In the genomic region with DNA sequence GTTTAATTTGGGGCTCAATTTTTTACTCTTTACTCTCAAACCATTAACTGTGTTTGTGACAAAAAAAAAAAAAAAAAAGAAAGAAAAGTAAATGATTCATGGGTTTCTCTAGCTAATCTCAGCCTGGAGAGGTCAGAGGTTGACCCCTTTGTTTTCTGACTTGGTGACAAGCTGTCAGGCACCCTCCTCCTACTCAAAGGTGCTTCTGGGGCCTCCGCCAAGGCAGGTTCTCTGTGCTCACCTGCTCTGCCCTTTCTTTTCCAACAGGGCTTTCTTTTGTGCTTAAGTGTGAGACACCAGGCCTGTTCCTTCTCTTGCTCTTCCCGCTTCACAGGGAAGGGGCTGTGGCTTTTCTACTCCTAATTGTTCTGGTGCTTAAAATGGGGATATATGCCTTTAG, we compare ENCODE assay signal across 18 mouse cellular contexts.
DNase-seq lines count a peak whose midpoint lies in the region; ATAC-seq and TF ChIP-seq lines count a peak whose summit lies in the region.
"Had no signal": no experiment of that assay in that cellular context is flagged by ENCODE, and none has a peak within 500 bp of the region (broad histone marks: within the 10 kb centered on the region; RNA-seq: fewer than 3 reads in every experiment).

No protein-coding gene starts in this region.

- intact Hi-C loops in heart, postnatal 36 days (cut with DNase I), result no loop called here

- H3K9me3 ChIP-seq in heart, embryonic 15.5 days (replicated peaks), result no peaks in the 10 kb centered on the region
- no peaks in the 10 kb centered on the region for H3K9me3 ChIP-seq in stomach, embryonic 14.5 days (ENCODE audit: control insufficient read depth, low read depth, low read length)
- H3K9me3 ChIP-seq in stomach, postnatal 0 days (ENCODE audit: control insufficient read depth, low read length), result no peaks in the 10 kb centered on the region
- H3K9me3 ChIP-seq: embryonic facial prominence, embryonic 12.5 days; hindbrain, embryonic 13.5 days; limb, embryonic 12.5 days had no signal

- peaks cover 31% of the 10 kb centered on the region for H3K4me1 ChIP-seq in heart, embryonic 15.5 days (replicated peaks)
- no peaks in the 10 kb centered on the region for H3K4me1 ChIP-seq in stomach, embryonic 14.5 days (ENCODE audit: control insufficient read depth, insufficient read depth, low read length)
- H3K4me1 ChIP-seq in stomach, postnatal 0 days (replicated peaks; ENCODE audit: control insufficient read depth, insufficient read depth), result no peaks in the 10 kb centered on the region
- peaks cover 19% of the 10 kb centered on the region for H3K4me1 ChIP-seq in olfactory bulb, adult 2 months (ENCODE audit: control insufficient read depth, insufficient read depth, low read length)
- H3K4me1 ChIP-seq: limb, embryonic 12.5 days; midbrain, embryonic 13.5 days had no signal

- H3K9ac ChIP-seq in heart, embryonic 15.5 days, result no peak overlapping the region
- no peak overlapping the region for H3K9ac ChIP-seq in stomach, embryonic 14.5 days (replicated peaks; ENCODE audit: low read depth, low read length)
- no peak overlapping the region for H3K9ac ChIP-seq in stomach, postnatal 0 days (ENCODE audit: low read length)
- H3K9ac ChIP-seq: embryonic facial prominence, embryonic 12.5 days; hindbrain, embryonic 13.5 days; limb, embryonic 12.5 days; midbrain, embryonic 13.5 days had no signal

- peak overlapping the region; percentile 43 for H3K27ac ChIP-seq in heart, embryonic 15.5 days
- H3K27ac ChIP-seq in stomach, embryonic 14.5 days (ENCODE audit: low read length), result no peak overlapping the region; the same call in 1 of the 2 replicates
- H3K27ac ChIP-seq in stomach, postnatal 0 days (replicated peaks), result no peak overlapping the region
- peak overlapping the region; percentile 65 for H3K27ac ChIP-seq in olfactory bulb, adult 2 months (ENCODE audit: insufficient read depth, low read depth, low read length)
- H3K27ac ChIP-seq: embryonic facial prominence, embryonic 12.5 days; hindbrain, embryonic 13.5 days; limb, embryonic 12.5 days; macrophage; midbrain, embryonic 13.5 days had no signal

- no peak overlapping the region for H3K4me2 ChIP-seq in heart, embryonic 15.5 days
- H3K4me2 ChIP-seq in stomach, embryonic 14.5 days (replicated peaks; ENCODE audit: low read depth, low read length), result no peak overlapping the region
- H3K4me2 ChIP-seq in stomach, postnatal 0 days (replicated peaks; ENCODE audit: low read depth), result no peak overlapping the region
- H3K4me2 ChIP-seq: embryonic facial prominence, embryonic 12.5 days; hindbrain, embryonic 13.5 days; limb, embryonic 12.5 days; midbrain, embryonic 13.5 days had no signal

- H3K4me3 ChIP-seq in heart, embryonic 15.5 days, result no peak overlapping the region
- H3K4me3 ChIP-seq in stomach, embryonic 14.5 days (ENCODE audit: low read depth, low read length), result no peak overlapping the region
- no peak overlapping the region for H3K4me3 ChIP-seq in stomach, postnatal 0 days (ENCODE audit: low read depth, low read length)
- H3K4me3 ChIP-seq in olfactory bulb, adult 2 months (ENCODE audit: insufficient read depth, low read depth, low read length), result no peak overlapping the region
- H3K4me3 ChIP-seq: embryonic facial prominence, embryonic 12.5 days; hindbrain, embryonic 13.5 days; limb, embryonic 12.5 days; midbrain, embryonic 13.5 days had no signal

- DNase-seq in embryo, embryonic 10 days (ENCODE audit: low spot score), result peak; percentile 21
- DNase-seq in embryo, embryonic 10.5 days (ENCODE audit: low spot score), result no peak
- no peak for DNase-seq in heart, postnatal 36 days
- no peak for DNase-seq in stomach, postnatal 0 days (ENCODE audit: low spot score)
- DNase-seq in retina, postnatal 1 day, result no peak
- DNase-seq: adrenal gland, postnatal 14 days; gastrocnemius, postnatal 10 days; kidney, adult 11 months; kidney, postnatal 4 days; lung, adult 2 months had no signal

- H3K36me3 ChIP-seq in heart, embryonic 15.5 days, result no peaks in the 10 kb centered on the region
- H3K36me3 ChIP-seq in stomach, embryonic 14.5 days (ENCODE audit: control insufficient read depth, insufficient read depth, low read length), result no peaks in the 10 kb centered on the region
- no peaks in the 10 kb centered on the region for H3K36me3 ChIP-seq in stomach, postnatal 0 days (ENCODE audit: control insufficient read depth, insufficient read depth, low read length)
- H3K36me3 ChIP-seq: embryonic facial prominence, embryonic 12.5 days; hindbrain, embryonic 13.5 days; limb, embryonic 12.5 days; midbrain, embryonic 13.5 days had no signal

- 66% methylated on average over 2 of the region's 2 CpGs for WGBS in heart, embryonic 15.5 days
- 43% methylated on average over 2 of the region's 2 CpGs for WGBS in stomach, embryonic 14.5 days
- WGBS in stomach, postnatal 0 days, result 52% methylated on average over 2 of the region's 2 CpGs
- WGBS in olfactory bulb, adult 2 months, result 48% methylated on average over 2 of the region's 2 CpGs

- TF ChIP-seq POLR2A in olfactory bulb, adult 2 months (IDR thresholded peaks at IDR 0.05; ENCODE audit: insufficient read depth, low read depth, low read length), result no peak

- no peak for TF ChIP-seq CTCF in stomach, postnatal 0 days (IDR thresholded peaks at IDR 0.05; ENCODE audit: low read depth)
- TF ChIP-seq CTCF in olfactory bulb, adult 2 months (IDR thresholded peaks at IDR 0.05; ENCODE audit: insufficient read depth, low read depth, low read length), result no peak

- no peak for ATAC-seq in heart, embryonic 15.5 days (replicated peaks; ENCODE audit: insufficient number of reproducible peaks, insufficient read depth, low FRiP score, low read depth)
- ATAC-seq in stomach, embryonic 14.5 days (ENCODE audit: insufficient number of reproducible peaks, insufficient read depth, low FRiP score, low read depth), result peak; percentile 53; the same call in 1 of the 2 replicates
- no peak for ATAC-seq in stomach, postnatal 0 days (ENCODE audit: low FRiP score, low TSS enrichment)
- ATAC-seq: midbrain, embryonic 13.5 days had no signal

- H3K27me3 ChIP-seq in heart, embryonic 15.5 days, result no peaks in the 10 kb centered on the region
- H3K27me3 ChIP-seq in stomach, embryonic 14.5 days (ENCODE audit: control insufficient read depth, insufficient read depth, low read length), result no peaks in the 10 kb centered on the region
- no peaks in the 10 kb centered on the region for H3K27me3 ChIP-seq in stomach, postnatal 0 days (ENCODE audit: control insufficient read depth, insufficient read depth, low read length)
- H3K27me3 ChIP-seq: embryonic facial prominence, embryonic 12.5 days; hindbrain, embryonic 13.5 days; limb, embryonic 12.5 days; midbrain, embryonic 13.5 days had no signal

- TF ChIP-seq EP300 in stomach, postnatal 0 days (optimal IDR thresholded peaks at IDR 0.05), result no peak

Comparison
In these comparisons a context has a peak if more than half of its experiments do, and no peak if none do; other contexts are left out.
1. H3K27ac ChIP-seq: peak in heart, embryonic 15.5 days (single experiment) and olfactory bulb, adult 2 months (single experiment); none in stomach, embryonic 14.5 days (single experiment) and stomach, postnatal 0 days (single experiment).